In genomic region chr15:81199372-81199959, GRCm38 (mm10) we compare ENCODE assay signal across 8 mouse cellular contexts. TPM values are rescaled to one million over a fixed set of nuclear protein-coding genes. Genes with fewer than 3 reads are reported as not detected.
DNase-seq lines count a peak whose midpoint lies in the region; ATAC-seq and TF ChIP-seq lines count a peak whose summit lies in the region.

No protein-coding gene starts in this region.

- no peak for ATAC-seq in heart, embryonic 13.5 days (ENCODE audit: extremely low read depth, insufficient number of reproducible peaks, low FRiP score, low TSS enrichment)

- H3K4me2 ChIP-seq in heart, embryonic 13.5 days, result peak overlapping the region; percentile 45

- no peaks in the 10 kb centered on the region for H3K27me3 ChIP-seq in heart, embryonic 13.5 days (replicated peaks)
- H3K27me3 ChIP-seq in megakaryocyte, embryonic 14.5 days (replicated peaks), result peaks cover 2% of the 10 kb centered on the region

- no peak overlapping the region for H3K9ac ChIP-seq in heart, embryonic 13.5 days

- peak; percentile 29 for DNase-seq in left cerebral cortex, adult 11 months (ENCODE audit: low spot score)
- DNase-seq in left cerebral cortex, adult 8-10 months (ENCODE audit: low spot score in 2 of 2), result no peak
- peak; percentile 71 for DNase-seq in Muller cell, postnatal 12 days (ENCODE audit: inconsistent ontology term)
- peak; percentile 70 for DNase-seq in cerebellum, adult 9-10 months
- peak; percentile 52 to 56 for DNase-seq in left cerebral cortex, adult 2 months (ENCODE audit: extremely low spot score in 1 of 2, low spot score in 2 of 2)
- DNase-seq in testis, postnatal 10 days (ENCODE audit: low spot score), result peak; percentile 90

- peak; percentile 67 for TF ChIP-seq CTCF in left cerebral cortex, adult 2 months (IDR thresholded peaks at IDR 0.05)

- WGBS in heart, embryonic 13.5 days, result 19% methylated on average over 4 of the region's 4 CpGs

- H3K27ac ChIP-seq in heart, embryonic 13.5 days (replicated peaks), result no peak overlapping the region
- H3K27ac ChIP-seq in left cerebral cortex, adult 2 months, result no peak overlapping the region

- no peaks in the 10 kb centered on the region for H3K4me1 ChIP-seq in heart, embryonic 13.5 days
- H3K4me1 ChIP-seq in megakaryocyte, embryonic 14.5 days, result peaks cover 11% of the 10 kb centered on the region; the same call in 1 of the 2 replicates

- intact Hi-C loops in left cerebral cortex, adult 2 months (cut with DNase I), result loop anchor here (10.0 kb wide), 1 partner anchor 495 kb away; no protein-coding TSS in a partner anchor

- H3K9me3 ChIP-seq in heart, embryonic 13.5 days, result no peaks in the 10 kb centered on the region
- peaks cover 12% of the 10 kb centered on the region for H3K9me3 ChIP-seq in megakaryocyte, embryonic 14.5 days

- H3K4me3 ChIP-seq in heart, embryonic 13.5 days, result no peak overlapping the region
- H3K4me3 ChIP-seq in left cerebral cortex, adult 2 months, result no peak overlapping the region
- H3K4me3 ChIP-seq in megakaryocyte, embryonic 14.5 days (replicated peaks), result peak overlapping the region; percentile 84

- no peaks in the 10 kb centered on the region for H3K36me3 ChIP-seq in heart, embryonic 13.5 days
- H3K36me3 ChIP-seq in megakaryocyte, embryonic 14.5 days (replicated peaks; ENCODE audit: low read length), result no peaks in the 10 kb centered on the region

RNA-seq across cellular contexts. Expression of gene Mrtfa, which starts 8.9 kb away (rescaled TPM):
- 10 to 100 TPM; 64.2 to 70.5 (median 64.9) TPM for total RNA-seq in left cerebral cortex, adult 8-10 months (2022)
- 13.9 and 15.9 TPM in 2 replicates for polyA plus RNA-seq in heart, embryonic 13.5 days (2015; fragmentation: Nextera tagmentation; extraction: Ambion mirVana)
- total RNA-seq in left cerebral cortex, adult 2 months (2021), result 10 to 100 TPM; 71.2 to 75.8 TPM
- 138 and 254 TPM in 2 replicates for polyA plus RNA-seq in megakaryocyte, embryonic 14.5 days (2012; ENCODE audit: insufficient read depth, low replicate concordance)

RNA-seq across cellular contexts. Expression of gene Mchr1, which starts 35.8 kb away (rescaled TPM):
- total RNA-seq in left cerebral cortex, adult 8-10 months (2022), result 10 to 100 TPM; 23.9 to 29.4 (median 27.6) TPM
- polyA plus RNA-seq in heart, embryonic 13.5 days (2015; fragmentation: Nextera tagmentation; extraction: Ambion mirVana), result 0.08 TPM in 1 of 2 replicates, not detected in the other
- 10 to 100 TPM; 23.6 to 27.5 TPM for total RNA-seq in left cerebral cortex, adult 2 months (2021)
- polyA plus RNA-seq in megakaryocyte, embryonic 14.5 days (2012; ENCODE audit: insufficient read depth, low replicate concordance), result not detected in 2 replicates

Comparison
In these comparisons a context has a peak if more than half of its experiments do, and no peak if none do; other contexts are left out.
1. DNase-seq: peak in left cerebral cortex, adult 11 months (single experiment), Muller cell, postnatal 12 days (single experiment), cerebellum, adult 9-10 months (single experiment), left cerebral cortex, adult 2 months (2 of 2) and testis, postnatal 10 days (single experiment); none in left cerebral cortex, adult 8-10 months (0 of 2).